20 mouse cellular contexts compared by ENCODE assay signal in genomic region chr4:65280888-65281287, GRCm38 (mm10).
DNase-seq lines count a peak whose midpoint lies in the region; ATAC-seq and TF ChIP-seq lines count a peak whose summit lies in the region.
"Had no signal": no experiment of that assay in that cellular context is flagged by ENCODE, and none has a peak within 500 bp of the region (broad histone marks: within the 10 kb centered on the region; RNA-seq: fewer than 3 reads in every experiment).

No protein-coding gene starts in this region.

- H3K79me2 ChIP-seq in MEL (ENCODE audit: control insufficient read depth, insufficient read depth, low read length, poor library complexity) = no peaks in the 10 kb centered on the region

- H3K9me3 ChIP-seq in forebrain, embryonic 10.5 days = no peaks in the 10 kb centered on the region
- H3K9me3 ChIP-seq in forebrain, embryonic 11.5 days (ENCODE audit: control insufficient read depth, low read length) = no peaks in the 10 kb centered on the region
- no peaks in the 10 kb centered on the region for H3K9me3 ChIP-seq in MEL (replicated peaks; ENCODE audit: insufficient read depth, low read length)

- no peak for DNase-seq in forebrain, embryonic 10.5 days (ENCODE audit: extremely low spot score, low spot score)
- DNase-seq in forebrain, embryonic 11.5 days (ENCODE audit: low spot score) = no peak
- peak; percentile 24 for DNase-seq in MEL (ENCODE audit: low read depth, low spot score)
- DNase-seq in thymus, adult 2 months = no peak
- DNase-seq: adrenal gland, adult 2 months; adrenal gland, adult 8-10 months; adrenal gland, postnatal 10 days; adrenal gland, postnatal 14 days; adrenal gland, postnatal 25 days; adrenal gland, postnatal 36 days; B cell, adult 2 months; cerebellum, adult 11 months; cerebellum, adult 11-12 months; cerebellum, adult 18-20 months; cerebellum, adult 2 months had no signal

- H3K4me3 ChIP-seq in forebrain, embryonic 10.5 days = no peak overlapping the region
- no peak overlapping the region for H3K4me3 ChIP-seq in forebrain, embryonic 11.5 days (ENCODE audit: low read depth, low read length)
- H3K4me3 ChIP-seq in MEL (ENCODE audit: control insufficient read depth in 1 of 2, insufficient read depth in 1 of 2, low read depth in 2 of 2, low read length in 2 of 2) = no peak overlapping the region
- no peak overlapping the region for H3K4me3 ChIP-seq in thymus, adult 2 months (ENCODE audit: control insufficient read depth, insufficient read depth, low read length)

- no peak for ATAC-seq in forebrain, embryonic 11.5 days (replicated peaks; ENCODE audit: low FRiP score)
- ATAC-seq: activated CD4-positive, CD25-positive, alpha-beta regulatory T cell, adult 4 months; CD4-positive, CD25-positive, alpha-beta regulatory T cell, adult 4 months; Patski had no signal

- no peak overlapping the region for H3K4me2 ChIP-seq in forebrain, embryonic 11.5 days (ENCODE audit: low read depth, low read length, severe bottlenecking)

- H3K9ac ChIP-seq in forebrain, embryonic 11.5 days (ENCODE audit: low read length) = no peak overlapping the region
- no peak overlapping the region for H3K9ac ChIP-seq in MEL (ENCODE audit: control insufficient read depth, low read depth, low read length, poor library complexity, severe bottlenecking)

- no peak for TF ChIP-seq POLR2A in MEL (IDR thresholded peaks at IDR 0.05; ENCODE audit: control insufficient read depth in 1 of 2, insufficient read depth in 1 of 2, low read depth in 1 of 2, low read length in 2 of 2, poor library complexity in 1 of 2)
- no peak for TF ChIP-seq POLR2A in thymus, adult 2 months (IDR thresholded peaks at IDR 0.05; ENCODE audit: control insufficient read depth, extremely low read depth, insufficient read depth, low read length, poor library complexity)

- TF ChIP-seq CTCF in MEL (IDR thresholded peaks at IDR 0.05 in 2 of 3, conservative IDR thresholded peaks at IDR 0.05 in 1 of 3; ENCODE audit: control insufficient read depth in 1 of 3, insufficient read depth in 1 of 3, low read depth in 2 of 3, low read length in 3 of 3, poor library complexity in 1 of 3, severe bottlenecking in 1 of 3) = no peak
- no peak for TF ChIP-seq CTCF in thymus, adult 2 months (IDR thresholded peaks at IDR 0.05; ENCODE audit: borderline replicate concordance, control insufficient read depth, extremely low read depth, insufficient read depth, low read length, poor library complexity)

- H3K4me1 ChIP-seq in forebrain, embryonic 10.5 days = peaks cover 52% of the 10 kb centered on the region
- peaks cover 14% of the 10 kb centered on the region for H3K4me1 ChIP-seq in forebrain, embryonic 11.5 days (replicated peaks; ENCODE audit: control insufficient read depth, insufficient read depth, low read length)
- peaks cover 2 to 8% of the 10 kb centered on the region in 2 experiments; a peak in 3 of 4 replicates for H3K4me1 ChIP-seq in MEL (ENCODE audit: control insufficient read depth in 1 of 2, insufficient read depth in 2 of 2, low read length in 2 of 2)
- H3K4me1 ChIP-seq in thymus, adult 2 months (replicated peaks; ENCODE audit: control insufficient read depth, insufficient read depth, low read length) = no peaks in the 10 kb centered on the region

- peak overlapping the region; percentile 51 for H3K27ac ChIP-seq in forebrain, embryonic 10.5 days
- H3K27ac ChIP-seq in forebrain, embryonic 11.5 days (ENCODE audit: low read depth, low read length) = no peak overlapping the region
- peak overlapping the region; percentile 52 for H3K27ac ChIP-seq in MEL (ENCODE audit: control insufficient read depth, low read depth, low read length)
- no peak overlapping the region for H3K27ac ChIP-seq in thymus, adult 2 months (ENCODE audit: control insufficient read depth, insufficient read depth, low read length)

- H3K27me3 ChIP-seq in forebrain, embryonic 10.5 days (ENCODE audit: poor library complexity, severe bottlenecking) = peaks cover 71% of the 10 kb centered on the region
- peaks cover 2% of the 10 kb centered on the region; the same call in 1 of the 2 replicates for H3K27me3 ChIP-seq in forebrain, embryonic 11.5 days (ENCODE audit: control insufficient read depth, insufficient read depth, low read length)
- H3K27me3 ChIP-seq in MEL (ENCODE audit: control insufficient read depth in 1 of 2, insufficient read depth in 2 of 2, low read length in 2 of 2) = no peaks in the 10 kb centered on the region
- H3K27me3 ChIP-seq in thymus, adult 2 months (ENCODE audit: control insufficient read depth, insufficient read depth, low read length) = no peaks in the 10 kb centered on the region
- H3K27me3 ChIP-seq: CH12.LX, Patski had no signal

- TF ChIP-seq RAD21 in MEL (IDR thresholded peaks at IDR 0.05; ENCODE audit: low read depth, low read length) = no peak

- TF ChIP-seq EP300 in MEL (IDR thresholded peaks at IDR 0.05; ENCODE audit: low read depth in 1 of 2, low read length in 2 of 2) = peak; percentile 68 to 72

- H3K36me3 ChIP-seq in forebrain, embryonic 10.5 days (replicated peaks) = no peaks in the 10 kb centered on the region
- H3K36me3 ChIP-seq in forebrain, embryonic 11.5 days (ENCODE audit: control insufficient read depth, insufficient read depth, low read length) = no peaks in the 10 kb centered on the region
- peaks cover 0 to 12% of the 10 kb centered on the region in 2 experiments; a peak in 2 of 4 replicates for H3K36me3 ChIP-seq in MEL (ENCODE audit: control insufficient read depth in 1 of 2, insufficient read depth in 2 of 2, low read length in 2 of 2)
- no peaks in the 10 kb centered on the region for H3K36me3 ChIP-seq in thymus, adult 2 months (ENCODE audit: control insufficient read depth, insufficient read depth, low read length)
- H3K36me3 ChIP-seq: G1E had no signal

TF ChIP-seq in MEL, 35 proteins besides CTCF, POLR2A, EP300 and RAD21:
- TF ChIP-seq GATA1 (IDR thresholded peaks at IDR 0.05; ENCODE audit: low read depth, low read length) = peak; percentile 89
- TF ChIP-seq BHLHE40 (IDR thresholded peaks at IDR 0.05; ENCODE audit: borderline replicate concordance, low read depth, low read length) = no peak
- TF ChIP-seq ZC3H11A (IDR thresholded peaks at IDR 0.05; ENCODE audit: low read depth, low read length) = no peak
- no peak for TF ChIP-seq JUND (IDR thresholded peaks at IDR 0.05; ENCODE audit: low read depth, low read length)
- TF ChIP-seq SIN3A (IDR thresholded peaks at IDR 0.05; ENCODE audit: low read length) = no peak
- TF ChIP-seq ETS1 (IDR thresholded peaks at IDR 0.05; ENCODE audit: low read depth, low read length) = peak; percentile 34; the same call in 1 of the 2 replicates
- TF ChIP-seq ZNF384 (IDR thresholded peaks at IDR 0.05; ENCODE audit: low read depth, low read length) = no peak
- TF ChIP-seq MAZ (IDR thresholded peaks at IDR 0.05; ENCODE audit: low read depth, low read length) = no peak
- no peak for TF ChIP-seq HCFC1 (IDR thresholded peaks at IDR 0.05; ENCODE audit: low read depth, low read length)
- TF ChIP-seq E2F4 (IDR thresholded peaks at IDR 0.05; ENCODE audit: borderline replicate concordance, low read depth, low read length) = no peak
- TF ChIP-seq MXI1 (IDR thresholded peaks at IDR 0.05; ENCODE audit: low read depth, low read length) = no peak
- TF ChIP-seq CHD2 (IDR thresholded peaks at IDR 0.05; ENCODE audit: low read length) = no peak
- no peak for TF ChIP-seq ZKSCAN1 (IDR thresholded peaks at IDR 0.05; ENCODE audit: low read depth, low read length)
- peak; percentile 52; the same call in 1 of the 2 replicates for TF ChIP-seq TCF12 (IDR thresholded peaks at IDR 0.05; ENCODE audit: low read depth, low read length)
- no peak for TF ChIP-seq ZMIZ1 (IDR thresholded peaks at IDR 0.05; ENCODE audit: low read depth, low read length)
- TF ChIP-seq MYC (IDR thresholded peaks at IDR 0.05; ENCODE audit: low read depth, low read length) = no peak
- no peak for TF ChIP-seq GABPA (IDR thresholded peaks at IDR 0.05; ENCODE audit: low read depth, low read length)
- TF ChIP-seq RCOR1 (IDR thresholded peaks at IDR 0.05; ENCODE audit: low read depth, low read length) = 0 out of 2 replicates have a peak, but pooled peaks have one; percentile 16
- no peak for TF ChIP-seq USF2 (IDR thresholded peaks at IDR 0.05; ENCODE audit: borderline replicate concordance in 1 of 2, insufficient read depth in 1 of 2, low read depth in 1 of 2, low read length in 2 of 2)
- TF ChIP-seq NELFE (IDR thresholded peaks at IDR 0.05; ENCODE audit: low read depth, low read length) = no peak
- TF ChIP-seq POLR2AphosphoS5 (IDR thresholded peaks at IDR 0.05; ENCODE audit: borderline replicate concordance, low read depth, low read length) = no peak
- no peak for TF ChIP-seq MAX (IDR thresholded peaks at IDR 0.05; ENCODE audit: low read length)
- no peak for TF ChIP-seq UBTF (IDR thresholded peaks at IDR 0.05; ENCODE audit: borderline replicate concordance, insufficient read depth, low read depth, low read length)
- no peak for TF ChIP-seq MYB (IDR thresholded peaks at IDR 0.05; ENCODE audit: low read depth, low read length)
- TF ChIP-seq POLR2AphosphoS2 (IDR thresholded peaks at IDR 0.05; ENCODE audit: low read length) = no peak
- TF ChIP-seq SMC3 (IDR thresholded peaks at IDR 0.05; ENCODE audit: low read depth, low read length) = no peak

Comparison
In these comparisons a context has a peak if more than half of its experiments do, and no peak if none do; other contexts are left out.
1. H3K27ac ChIP-seq: peak in forebrain, embryonic 10.5 days (single experiment) and MEL (single experiment); none in forebrain, embryonic 11.5 days (single experiment) and thymus, adult 2 months (single experiment).